Mouse (Mus musculus) heart, embryonic 11.5 days (tissue): ENCODE measurements at regions not wholly inside any gene's neighbourhood (a gene's known extent, or its start where the extent isn't known, plus 50 kb on each side); places are given as distances from the start of the nearest gene placed in this dataset.

Experiments
- ATAC-seq: fragments of 200-750 bp; cut with Nextera tagmentation; replicated peaks from 2 replicates; pipeline ENCODE4 v1.8.0; 2017; ENCODE audit warnings: moderate library complexity; ENCODE audit not compliant: insufficient number of reproducible peaks, low FRiP score, low TSS enrichment
- H3K27ac ChIP-seq: fragments of 300-500 bp; sonication (generic); 2 replicates; pipeline ENCODE4 v1.5.1; 2014; ENCODE audit warnings: mild to moderate bottlenecking, low read depth, low read length
- H3K27me3 ChIP-seq: fragments of 300-500 bp; sonication (generic); 2 replicates; pipeline ENCODE4 v1.6.1; 2014; ENCODE audit warnings: mild to moderate bottlenecking, low read length, mixed read lengths; ENCODE audit not compliant: control insufficient read depth, insufficient read depth
- H3K36me3 ChIP-seq: fragments of 300-500 bp; sonication (generic); 2 replicates; pipeline ENCODE4 v1.6.1; 2014; ENCODE audit warnings: mild to moderate bottlenecking, low read length, moderate library complexity, mixed read lengths; ENCODE audit not compliant: control insufficient read depth, insufficient read depth
- H3K4me1 ChIP-seq: fragments of 300-500 bp; sonication (generic); 2 replicates; pipeline ENCODE4 v1.6.1; 2014; ENCODE audit warnings: low read length; ENCODE audit not compliant: control insufficient read depth, insufficient read depth
- H3K4me2 ChIP-seq: fragments of 300-500 bp; sonication (generic); 2 replicates; pipeline ENCODE4 v1.6.1; 2014; ENCODE audit warnings: mild to moderate bottlenecking, moderate library complexity
- H3K4me3 ChIP-seq: fragments of 300-500 bp; sonication (generic); 2 replicates; pipeline ENCODE4 v1.5.1; 2014; ENCODE audit warnings: low read depth, low read length
- H3K9ac ChIP-seq: fragments of 300-500 bp; sonication (generic); 2 replicates; pipeline ENCODE4 v1.6.1; 2014; ENCODE audit warnings: mild to moderate bottlenecking, low read depth, low read length, moderate library complexity
- H3K9me3 ChIP-seq: fragments of 300-500 bp; sonication (generic); replicated peaks from 2 replicates; pipeline ENCODE4 v1.6.1; 2016; ENCODE audit warnings: low read length; ENCODE audit not compliant: control insufficient read depth
- WGBS: fragments of 180-500 bp; shearing (Covaris S2); extraction: QIAGEN DNeasy Blood & Tissue Kit; methylation state at CpG from one replicate; pipeline ENCODE4 v1.1.7; 2014; ENCODE audit not compliant: insufficient replicate concordance; 5-methylcytosine and 5-hydroxymethylcytosine counted together

GRCm38 (mm10) chr3:136993473-136993872 is 323.5 kb downstream of the Ppp3ca start:
- no peaks in the 10 kb centered on the region for H3K4me1 ChIP-seq
- H3K9me3 ChIP-seq, result no peaks in the 10 kb centered on the region
- ATAC-seq, result no peak
- no peak overlapping the region for H3K9ac ChIP-seq
- H3K36me3 ChIP-seq, result no peaks in the 10 kb centered on the region
- no peak overlapping the region for H3K4me3 ChIP-seq
- H3K27me3 ChIP-seq, result no peaks in the 10 kb centered on the region
- no peak overlapping the region for H3K27ac ChIP-seq
- no peak overlapping the region for H3K4me2 ChIP-seq
- 80% methylated on average over 2 of the region's 2 CpGs for WGBS

- H3K36me3 ChIP-seq, result no peaks in the 10 kb centered on the region
- H3K4me3 ChIP-seq, result no peak overlapping the region
- ATAC-seq, result no peak
- WGBS, result 83% methylated on average over 8 of the region's 8 CpGs
- H3K27ac ChIP-seq, result no peak overlapping the region
- H3K9ac ChIP-seq, result no peak overlapping the region
- H3K9me3 ChIP-seq, result no peaks in the 10 kb centered on the region
- H3K4me2 ChIP-seq, result no peak overlapping the region
- H3K4me1 ChIP-seq, result no peaks in the 10 kb centered on the region
- no peaks in the 10 kb centered on the region for H3K27me3 ChIP-seq
Measured at GRCm38 (mm10) chr3:136994361-136995083, 324.6 kb downstream of the Ppp3ca start.

- H3K9me3 ChIP-seq, result no peaks in the 10 kb centered on the region
- H3K4me1 ChIP-seq, result no peaks in the 10 kb centered on the region
- no peak overlapping the region for H3K9ac ChIP-seq
- H3K4me2 ChIP-seq, result no peak overlapping the region
- no peaks in the 10 kb centered on the region for H3K36me3 ChIP-seq
- no peak for ATAC-seq
- H3K27ac ChIP-seq, result no peak overlapping the region
- WGBS, result 85% methylated on average over 3 of the region's 3 CpGs
- H3K4me3 ChIP-seq, result no peak overlapping the region
- H3K27me3 ChIP-seq, result no peaks in the 10 kb centered on the region
Measured at GRCm38 (mm10) chr3:136995611-136996335, 325.8 kb downstream of the Ppp3ca start.

GRCm38 (mm10) chr3:136996381-136996895 is 326.5 kb downstream of the Ppp3ca start:
- WGBS, result 76% methylated on average over 5 of the region's 5 CpGs
- ATAC-seq, result no peak
- H3K9me3 ChIP-seq, result no peaks in the 10 kb centered on the region
- H3K27me3 ChIP-seq, result no peaks in the 10 kb centered on the region
- no peak overlapping the region for H3K27ac ChIP-seq
- no peaks in the 10 kb centered on the region for H3K36me3 ChIP-seq
- H3K4me3 ChIP-seq, result no peak overlapping the region
- H3K4me1 ChIP-seq, result no peaks in the 10 kb centered on the region
- H3K9ac ChIP-seq, result no peak overlapping the region
- no peak overlapping the region for H3K4me2 ChIP-seq

GRCm38 (mm10) chr3:137011551-137011950 is 329.3 kb upstream of the Emcn start:
- Histone ChIP-seq H3K36me3 (no peaks in the 10 kb centered on the region), H3K4me3 (no peak overlapping the region), H3K27me3 (no peaks in the 10 kb centered on the region), H3K9me3 (no peaks in the 10 kb centered on the region), H3K9ac (no peak overlapping the region), H3K4me2 (no peak overlapping the region), H3K27ac (no peak overlapping the region), H3K4me1 (no peaks in the 10 kb centered on the region)
- WGBS, result 59% methylated on average over 2 of the region's 2 CpGs
- ATAC-seq, result no peak

GRCm38 (mm10) chr3:137014686-137015085 is 326.2 kb upstream of the Emcn start:
- 58% methylated on average over 2 of the region's 2 CpGs for WGBS
- H3K9me3 ChIP-seq, result no peaks in the 10 kb centered on the region
- H3K27ac ChIP-seq, result no peak overlapping the region
- no peaks in the 10 kb centered on the region for H3K27me3 ChIP-seq
- H3K36me3 ChIP-seq, result no peaks in the 10 kb centered on the region
- no peak overlapping the region for H3K4me3 ChIP-seq
- H3K9ac ChIP-seq, result no peak overlapping the region
- ATAC-seq, result no peak
- no peak overlapping the region for H3K4me2 ChIP-seq
- no peaks in the 10 kb centered on the region for H3K4me1 ChIP-seq

- H3K36me3 ChIP-seq, result no peaks in the 10 kb centered on the region
- no peak overlapping the region for H3K9ac ChIP-seq
- no peaks in the 10 kb centered on the region for H3K4me1 ChIP-seq
- H3K4me3 ChIP-seq, result no peak overlapping the region
- H3K27ac ChIP-seq, result no peak overlapping the region
- 74% methylated on average over 3 of the region's 3 CpGs for WGBS
- H3K27me3 ChIP-seq, result no peaks in the 10 kb centered on the region
- H3K4me2 ChIP-seq, result no peak overlapping the region
- no peaks in the 10 kb centered on the region for H3K9me3 ChIP-seq
- no peak for ATAC-seq
Measured at GRCm38 (mm10) chr3:137015199-137015598, 325.7 kb upstream of the Emcn start.

- Histone ChIP-seq H3K27me3 (no peaks in the 10 kb centered on the region), H3K9ac (no peak overlapping the region), H3K4me3 (no peak overlapping the region), H3K4me2 (no peak overlapping the region), H3K27ac (no peak overlapping the region), H3K9me3 (no peaks in the 10 kb centered on the region), H3K36me3 (no peaks in the 10 kb centered on the region), H3K4me1 (no peaks in the 10 kb centered on the region)
- 64% methylated on average over 3 of the region's 3 CpGs for WGBS
- no peak for ATAC-seq
Measured at GRCm38 (mm10) chr3:137019971-137020634, 320.8 kb upstream of the Emcn start.
